Mouse (Mus musculus) lung, postnatal 0 days (tissue): ENCODE measurements around the gene Zscan5b.

Experiments used
- CTCF ChIP-seq: IDR thresholded peaks from 2 replicates; pipeline ENCODE4 v1.5.1; 2016; ENCODE audit warnings: antibody characterized with exemption, mild to moderate bottlenecking
- EP300 ChIP-seq: IDR thresholded peaks from 2 replicates; pipeline ENCODE4 v1.6.1; 2016; ENCODE audit warnings: antibody characterized with exemption, mild to moderate bottlenecking, control low read depth

DNA sequence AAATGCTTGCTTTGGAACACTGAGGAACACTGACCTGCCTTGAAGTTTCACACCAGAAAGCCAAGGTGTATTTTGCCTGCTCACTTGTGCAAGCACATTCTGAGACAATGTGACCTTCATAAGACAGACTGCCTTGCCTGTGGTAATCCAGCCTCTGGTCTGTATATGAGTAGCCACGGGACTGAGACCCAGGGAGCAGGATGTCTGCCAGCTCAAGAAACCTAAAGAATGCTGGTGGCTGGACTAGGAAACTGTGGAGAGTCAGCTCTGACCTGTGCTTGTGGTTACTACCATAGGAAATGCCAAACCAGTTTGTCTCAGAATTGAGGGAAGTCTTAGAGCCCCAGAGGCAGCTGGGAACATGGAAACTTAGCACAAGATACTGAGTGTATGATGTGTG, 36.7 kb upstream of the Zscan5b start:
- no peak for TF ChIP-seq CTCF
- TF ChIP-seq EP300 = no peak
